Mouse (Mus musculus) right cerebral cortex, postnatal 36 days (tissue): Measurements from ENCODE around the gene Srpr.
A peak's percentile ranks its signal among the peaks of the same experiment; 100 is the strongest.

Experiments used
- DNase-seq, 2 experiments: peaks; one replicate each; pipeline ENCODE4 v3.0.0; 2022; ENCODE audit warnings: low spot score in 2 of 2, mixed read lengths in 1 of 2

Gene Srpr

GRCm38 (mm10) chr9:35262418-35262817 lies 62.4 kb downstream of the Srpr start:
- DNase-seq = no peak

DNA sequence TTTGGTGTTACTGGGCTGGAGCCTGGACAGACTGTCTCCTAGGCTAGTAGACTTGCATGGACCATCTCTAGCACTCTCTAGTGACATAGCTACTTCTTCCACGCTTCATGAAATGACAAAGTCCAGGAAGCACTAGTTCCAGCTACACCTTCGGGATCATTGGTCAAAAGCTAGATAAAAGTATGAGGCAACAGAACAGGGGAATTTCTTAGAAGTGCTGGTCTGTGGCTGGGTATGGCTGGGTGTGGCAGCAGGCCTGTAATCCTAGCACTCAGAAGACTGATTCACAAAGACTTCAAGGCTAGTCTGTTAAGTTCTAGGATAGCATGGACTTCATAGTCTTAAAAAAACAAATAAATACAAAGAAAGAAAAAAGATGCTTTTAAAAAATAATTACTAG lies 63.5 kb downstream of the Srpr start:
- no peak for DNase-seq

GRCm38 (mm10) chr9:35264509-35264908 lies 64.5 kb downstream of the Srpr start:
- DNase-seq = no peak

DNA sequence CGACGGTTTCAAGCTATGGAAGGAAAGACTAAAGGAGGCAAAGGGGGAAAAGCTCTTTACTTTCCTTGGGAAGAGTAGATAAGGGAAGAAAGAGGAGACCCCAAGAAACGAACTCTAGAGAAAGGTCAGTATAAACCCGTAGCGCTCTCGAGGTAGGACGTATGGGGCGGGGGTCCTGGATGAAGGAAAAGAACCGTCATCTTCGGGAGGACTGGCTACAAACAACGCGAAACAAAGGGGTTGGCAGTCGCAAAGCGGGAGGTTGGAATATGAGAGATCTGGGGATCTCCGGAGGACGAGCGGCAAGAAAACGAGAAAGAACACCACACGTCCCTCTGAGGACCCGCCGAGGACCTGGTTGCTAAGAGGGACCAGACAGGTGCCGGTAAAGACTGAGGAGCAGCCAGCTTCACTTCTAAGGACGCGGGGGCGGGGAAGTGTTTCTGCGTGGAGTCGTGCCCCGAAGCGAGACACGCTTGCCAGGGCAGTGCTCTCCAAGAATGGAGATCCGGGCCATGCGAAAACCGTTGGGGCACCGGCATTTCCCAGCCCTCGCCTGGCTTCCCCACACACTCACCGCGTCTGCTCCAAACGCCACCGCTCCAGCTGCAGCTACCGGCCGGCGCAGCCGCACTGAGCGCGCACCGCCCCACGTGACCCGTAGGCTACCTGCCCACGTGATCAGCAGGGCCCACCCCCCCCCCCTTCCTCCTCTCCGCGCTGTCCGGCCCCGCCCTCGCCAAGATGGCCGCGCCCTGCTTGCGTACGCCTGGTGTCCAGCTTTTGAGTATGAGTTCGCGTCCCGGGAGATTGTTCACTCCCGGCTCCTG lies 67.4 kb downstream of the Srpr start, which contains the start of the genes Fam118b and Rpusd4:
Gene Fam118b, minus strand, starts transcription at position 660 of the 830 bp plus-strand sequence.
Gene Rpusd4, plus strand, starts transcription at position 720 of the 830 bp plus-strand sequence.
- DNase-seq = peak; percentile 90

DNA sequence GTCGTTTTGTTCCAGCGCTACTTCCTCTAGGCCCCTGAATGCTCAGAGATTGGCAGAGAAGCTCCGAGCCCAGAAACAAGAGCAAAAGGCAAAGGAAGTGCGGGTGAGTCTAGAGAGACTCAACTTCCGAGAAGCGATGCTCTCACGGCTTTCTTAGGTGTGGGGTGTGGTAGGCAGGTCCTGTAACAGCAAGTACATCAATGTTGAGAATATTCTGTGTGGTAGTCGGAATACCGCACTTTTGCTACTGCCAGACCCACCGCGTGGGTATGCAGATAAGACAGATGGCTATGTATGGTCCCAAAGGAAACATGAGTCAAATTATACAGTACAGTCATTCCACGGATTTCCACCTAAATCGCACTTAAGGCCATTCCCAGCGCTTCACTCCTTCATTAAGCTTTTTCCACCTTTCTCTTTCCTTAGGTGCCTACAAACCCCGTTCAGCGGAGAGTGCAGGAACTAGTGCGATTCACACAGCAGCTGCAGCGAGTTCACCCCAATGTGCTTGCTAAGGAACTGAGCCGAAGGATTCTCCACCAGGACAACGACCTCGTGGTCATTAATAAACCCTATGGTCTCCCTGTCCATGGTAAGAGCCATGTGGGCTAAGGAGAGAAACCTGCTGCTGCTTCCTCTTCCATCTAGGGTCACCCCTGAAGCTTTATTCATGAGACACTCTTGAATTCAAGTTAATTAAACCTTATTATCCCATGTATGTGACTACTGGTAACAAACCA lies 68.2 kb downstream of the Srpr start:
- DNase-seq = no peak

- no peak for DNase-seq
Measured at GRCm38 (mm10) chr9:35277855-35278365, 77.9 kb downstream of the Srpr start.

- DNase-seq = no peak
Measured at GRCm38 (mm10) chr9:35278451-35278850, 78.5 kb downstream of the Srpr start.

- no peak for DNase-seq
Measured at GRCm38 (mm10) chr9:35282006-35282850, 82.3 kb downstream of the Srpr start.

DNA sequence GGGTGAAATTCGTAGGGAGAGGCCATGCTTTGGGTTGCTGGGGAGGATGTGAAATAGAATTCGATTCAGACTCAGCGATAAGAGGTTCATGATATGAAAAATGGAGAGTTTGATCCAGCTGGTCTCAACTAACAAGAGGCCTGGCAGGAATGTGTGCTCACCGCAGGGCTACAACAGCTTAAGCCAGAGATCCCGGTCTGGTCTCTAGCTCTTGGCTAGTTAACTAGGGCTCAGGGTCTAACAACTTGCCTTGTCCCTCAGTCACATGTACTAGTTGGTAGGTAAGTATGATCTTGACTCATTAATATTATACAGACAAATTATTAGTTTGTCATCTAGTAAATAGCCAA lies 82.9 kb downstream of the Srpr start:
- no peak for DNase-seq

DNA sequence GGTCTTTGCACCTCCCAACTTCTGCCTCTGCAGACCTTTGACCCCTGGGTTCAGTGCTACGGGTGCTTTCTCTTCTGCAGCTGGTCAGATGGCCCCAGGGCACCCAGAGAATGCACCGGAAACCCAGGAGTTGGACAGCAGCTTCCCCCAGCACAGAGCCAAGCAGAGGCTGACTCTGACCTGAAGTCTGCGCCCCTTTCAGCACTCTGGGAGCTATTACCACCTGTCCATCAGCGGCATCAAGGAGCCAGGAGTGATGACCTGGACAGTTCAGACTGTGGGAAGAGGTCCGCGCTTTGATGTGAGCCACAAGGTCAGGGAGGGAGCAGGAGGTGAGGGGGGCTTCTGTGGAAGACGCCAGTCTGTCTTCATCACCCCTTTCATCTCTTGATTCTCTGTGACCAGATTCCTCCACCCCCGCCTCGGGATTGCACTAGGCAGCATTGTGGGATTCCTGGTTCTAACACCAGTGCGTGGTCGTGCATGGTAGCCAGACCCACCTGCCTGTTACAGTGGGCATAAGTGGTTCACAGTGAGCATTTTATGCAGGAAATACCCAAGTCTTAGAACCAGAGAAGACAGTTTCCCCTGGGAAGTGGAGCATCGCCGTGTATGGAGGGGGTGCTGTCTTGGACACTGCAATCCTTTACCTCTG lies 83.6 kb downstream of the Srpr start:
- no peak for DNase-seq

- DNase-seq = no peak
Measured at GRCm38 (mm10) chr9:35284351-35284750, 84.4 kb downstream of the Srpr start.

DNA sequence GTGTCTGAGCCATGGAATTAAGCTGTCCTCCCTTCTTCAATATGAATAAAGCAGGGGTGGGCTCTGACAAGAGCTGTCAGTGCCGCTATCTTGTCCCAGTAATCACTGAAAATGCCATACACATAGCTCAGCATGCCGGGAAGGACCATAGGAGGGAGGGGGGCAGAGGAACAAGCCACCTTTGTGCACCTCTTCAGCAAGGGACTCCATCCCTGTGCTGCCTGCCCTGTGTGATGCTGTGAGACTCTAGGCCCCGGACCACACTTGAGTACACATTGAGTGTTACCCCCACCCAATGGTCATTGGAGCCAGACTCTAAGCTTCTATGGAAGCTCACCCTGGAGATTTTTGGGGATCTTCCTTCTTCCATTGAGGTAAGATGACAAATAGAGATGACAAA lies 86.4 kb downstream of the Srpr start:
- DNase-seq = no peak

GRCm38 (mm10) chr9:35289992-35290391 lies 90.0 kb downstream of the Srpr start:
- DNase-seq = no peak

DNA sequence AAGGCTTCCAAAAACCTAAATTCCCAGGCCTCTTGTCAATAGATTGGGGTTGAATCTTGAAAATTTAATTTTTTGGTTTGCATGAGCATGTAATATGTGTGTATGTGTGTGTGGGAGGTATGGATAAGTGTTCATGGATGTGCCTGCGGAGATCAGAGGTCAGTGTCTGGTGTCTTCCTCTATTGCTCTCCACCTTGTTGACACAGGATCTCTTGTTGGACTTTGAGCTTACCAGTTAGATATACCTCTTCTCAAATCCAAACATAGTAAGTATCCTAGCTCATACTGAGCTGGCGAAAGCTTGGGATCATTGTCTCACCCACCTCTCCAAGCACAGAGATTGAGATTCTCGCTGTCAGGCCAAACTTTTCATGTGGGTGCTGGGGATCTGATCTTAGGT lies 90.4 kb downstream of the Srpr start:
- no peak for DNase-seq

GRCm38 (mm10) chr9:35290916-35291315 lies 90.9 kb downstream of the Srpr start:
- DNase-seq = no peak

DNA sequence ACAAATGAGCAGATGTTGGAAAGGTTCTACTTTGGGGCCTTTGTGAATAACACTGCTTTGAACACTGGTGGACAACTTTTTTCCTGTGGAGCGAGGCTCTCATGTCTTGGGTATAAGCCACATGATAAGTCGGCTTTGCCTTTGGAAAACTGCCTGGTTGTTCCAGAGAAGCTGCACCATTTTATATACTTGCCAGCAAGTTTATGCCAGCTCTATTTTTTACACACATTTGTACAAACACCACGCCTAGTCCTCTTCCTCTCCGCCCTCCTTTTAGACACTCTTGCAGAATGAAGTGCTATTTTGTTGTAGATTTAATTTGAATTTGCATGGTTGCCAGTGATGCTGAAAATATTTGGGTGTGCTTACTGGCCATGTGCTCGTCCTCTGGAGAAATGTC lies 93.5 kb downstream of the Srpr start:
- peak in 1 of 2 experiments; percentile 23 for DNase-seq
